Mouse (Mus musculus): Measurements from ENCODE around the gene Gm21173.
"Not testable (repeated sequence)": the region's sequence is repeated elsewhere in the genome, so short reads cannot be mapped to it uniquely, and the experiment has no call there.

Gene Gm21173

DNA sequence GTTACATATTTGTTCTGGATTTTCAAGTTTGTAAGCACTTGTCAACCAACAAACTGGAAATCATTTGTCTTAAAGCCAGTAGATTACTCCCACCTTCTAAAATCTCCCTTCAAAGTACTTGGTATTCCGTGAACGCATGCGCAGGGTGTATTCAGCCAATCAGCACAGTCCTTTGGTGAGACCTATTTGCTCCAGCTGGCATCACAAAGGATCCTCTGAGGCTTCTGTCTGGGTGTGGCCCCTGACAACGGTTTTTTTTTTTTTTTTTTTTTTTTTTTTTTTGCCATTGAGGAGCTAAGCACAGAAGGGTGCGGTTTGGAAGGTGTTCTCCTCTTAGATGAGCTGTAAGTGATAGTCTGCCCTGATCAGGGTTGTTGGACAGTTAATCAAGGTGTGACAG is at the start of gene Gm21173:
Gm21173 (plus strand) TSS at position 301 of the 400 bp plus-strand sequence.
- not testable (repeated sequence) for DNase-seq (ENCODE audit: low read depth)
